Mouse (Mus musculus): ENCODE measurements at regions not wholly inside any gene's neighbourhood (a gene's known extent, or its start where the extent isn't known, plus 50 kb on each side); places are given as distances from the start of the nearest gene placed in this dataset.

GRCm38 (mm10) chr13:72958616-72959518 lies 301.4 kb upstream of the Irx4 start:
- ATAC-seq (ENCODE audit: low FRiP score, low TSS enrichment) (no peak), DNase-seq (ENCODE audit: low spot score) (peak; percentile 14)
- H3K4me1 ChIP-seq (replicated peaks; ENCODE audit: control insufficient read depth, insufficient read depth) = no peaks in the 10 kb centered on the region
- no peaks in the 10 kb centered on the region for H3K9me3 ChIP-seq (ENCODE audit: control insufficient read depth, low read length)
- no peaks in the 10 kb centered on the region for H3K36me3 ChIP-seq (ENCODE audit: control insufficient read depth, insufficient read depth, low read length)
- 22% methylated on average over 15 of the region's 15 CpGs for WGBS
- H3K27ac ChIP-seq (replicated peaks) = no peak overlapping the region
- no peak overlapping the region for H3K9ac ChIP-seq (ENCODE audit: low read length)
- H3K4me3 ChIP-seq (ENCODE audit: low read depth, low read length) = no peak overlapping the region
- no peak overlapping the region for H3K4me2 ChIP-seq (replicated peaks; ENCODE audit: low read depth)
- H3K27me3 ChIP-seq (ENCODE audit: control insufficient read depth, insufficient read depth, low read length) = no peaks in the 10 kb centered on the region
- TF ChIP-seq EP300 (optimal IDR thresholded peaks at IDR 0.05) = no peak
- TF ChIP-seq CTCF (IDR thresholded peaks at IDR 0.05; ENCODE audit: low read depth) = no peak

GRCm38 (mm10) chr13:72961291-72961690 lies 299.0 kb upstream of the Irx4 start:
- Histone ChIP-seq H3K9me3 (ENCODE audit: control insufficient read depth, low read length) (no peaks in the 10 kb centered on the region), H3K9ac (ENCODE audit: low read length) (no peak overlapping the region), H3K36me3 (ENCODE audit: control insufficient read depth, insufficient read depth, low read length) (no peaks in the 10 kb centered on the region), H3K4me1 (replicated peaks; ENCODE audit: control insufficient read depth, insufficient read depth) (no peaks in the 10 kb centered on the region), H3K4me2 (replicated peaks; ENCODE audit: low read depth) (no peak overlapping the region), H3K27me3 (ENCODE audit: control insufficient read depth, insufficient read depth, low read length) (no peaks in the 10 kb centered on the region), H3K4me3 (ENCODE audit: low read depth, low read length) (no peak overlapping the region), H3K27ac (replicated peaks) (no peak overlapping the region)
- DNase-seq (ENCODE audit: low spot score) = no peak
- no peak for ATAC-seq (ENCODE audit: low FRiP score, low TSS enrichment)
- no peak for TF ChIP-seq CTCF (IDR thresholded peaks at IDR 0.05; ENCODE audit: low read depth)
- no peak for TF ChIP-seq EP300 (optimal IDR thresholded peaks at IDR 0.05)
- 88% methylated on average over 3 of the region's 3 CpGs for WGBS

- no peak overlapping the region for H3K4me2 ChIP-seq (replicated peaks; ENCODE audit: low read depth)
Measured at GRCm38 (mm10) chr13:72972165-72972564, 288.1 kb upstream of the Irx4 start.

GRCm38 (mm10) chr13:72972894-72973293 lies 287.4 kb upstream of the Irx4 start:
- no peaks in the 10 kb centered on the region for H3K9me3 ChIP-seq (ENCODE audit: control insufficient read depth, low read length)
- no peaks in the 10 kb centered on the region for H3K27me3 ChIP-seq (ENCODE audit: control insufficient read depth, insufficient read depth, low read length)
- H3K4me3 ChIP-seq (ENCODE audit: low read depth, low read length) = no peak overlapping the region
- H3K36me3 ChIP-seq (ENCODE audit: control insufficient read depth, insufficient read depth, low read length) = no peaks in the 10 kb centered on the region
- ATAC-seq (ENCODE audit: low FRiP score, low TSS enrichment) (no peak), DNase-seq (ENCODE audit: low spot score) (no peak)
- H3K9ac ChIP-seq (ENCODE audit: low read length) = no peak overlapping the region
- no peak overlapping the region for H3K4me2 ChIP-seq (replicated peaks; ENCODE audit: low read depth)
- no peak for TF ChIP-seq EP300 (optimal IDR thresholded peaks at IDR 0.05)
- 43% methylated on average over 1 of the region's 1 CpGs for WGBS
- no peaks in the 10 kb centered on the region for H3K4me1 ChIP-seq (replicated peaks; ENCODE audit: control insufficient read depth, insufficient read depth)
- no peak overlapping the region for H3K27ac ChIP-seq (replicated peaks)

More at GRCm38 (mm10) chr13:72972165-72972564, 288.1 kb upstream of the Irx4 start:
- TF ChIP-seq CTCF (IDR thresholded peaks at IDR 0.05; ENCODE audit: low read depth) (no peak), EP300 (optimal IDR thresholded peaks at IDR 0.05) (no peak)
- Histone ChIP-seq H3K9me3 (ENCODE audit: control insufficient read depth, low read length) (no peaks in the 10 kb centered on the region), H3K4me3 (ENCODE audit: low read depth, low read length) (no peak overlapping the region), H3K27me3 (ENCODE audit: control insufficient read depth, insufficient read depth, low read length) (no peaks in the 10 kb centered on the region), H3K27ac (replicated peaks) (no peak overlapping the region), H3K4me1 (replicated peaks; ENCODE audit: control insufficient read depth, insufficient read depth) (no peaks in the 10 kb centered on the region), H3K9ac (ENCODE audit: low read length) (no peak overlapping the region), H3K36me3 (ENCODE audit: control insufficient read depth, insufficient read depth, low read length) (no peaks in the 10 kb centered on the region)
- WGBS = 69% methylated on average over 4 of the region's 4 CpGs
- no peak for DNase-seq (ENCODE audit: low spot score)
- ATAC-seq (ENCODE audit: low FRiP score, low TSS enrichment) = no peak

- Histone ChIP-seq H3K27me3 (ENCODE audit: control insufficient read depth, insufficient read depth, low read length) (no peaks in the 10 kb centered on the region), H3K4me1 (replicated peaks; ENCODE audit: control insufficient read depth, insufficient read depth) (no peaks in the 10 kb centered on the region), H3K9ac (ENCODE audit: low read length) (no peak overlapping the region), H3K9me3 (ENCODE audit: control insufficient read depth, low read length) (no peaks in the 10 kb centered on the region), H3K4me3 (ENCODE audit: low read depth, low read length) (no peak overlapping the region), H3K27ac (replicated peaks) (no peak overlapping the region), H3K36me3 (ENCODE audit: control insufficient read depth, insufficient read depth, low read length) (no peaks in the 10 kb centered on the region), H3K4me2 (replicated peaks; ENCODE audit: low read depth) (no peak overlapping the region)
- no peak for DNase-seq (ENCODE audit: low spot score)
- WGBS = 69% methylated on average over 6 of the region's 6 CpGs
- TF ChIP-seq EP300 (optimal IDR thresholded peaks at IDR 0.05) = no peak
- no peak for ATAC-seq (ENCODE audit: low FRiP score, low TSS enrichment)
Measured at GRCm38 (mm10) chr13:72977213-72977612, 283.1 kb upstream of the Irx4 start.

- TF ChIP-seq CTCF (IDR thresholded peaks at IDR 0.05; ENCODE audit: low read depth) (no peak), EP300 (optimal IDR thresholded peaks at IDR 0.05) (no peak)
- DNase-seq (ENCODE audit: low spot score) = no peak
- H3K27me3 ChIP-seq (ENCODE audit: control insufficient read depth, insufficient read depth, low read length) = no peaks in the 10 kb centered on the region
- WGBS = 72% methylated on average over 3 of the region's 3 CpGs
- no peak overlapping the region for H3K4me2 ChIP-seq (replicated peaks; ENCODE audit: low read depth)
- H3K27ac ChIP-seq (replicated peaks) = no peak overlapping the region
- no peaks in the 10 kb centered on the region for H3K36me3 ChIP-seq (ENCODE audit: control insufficient read depth, insufficient read depth, low read length)
- no peak overlapping the region for H3K4me3 ChIP-seq (ENCODE audit: low read depth, low read length)
- ATAC-seq (ENCODE audit: low FRiP score, low TSS enrichment) = no peak
- no peaks in the 10 kb centered on the region for H3K9me3 ChIP-seq (ENCODE audit: control insufficient read depth, low read length)
- H3K9ac ChIP-seq (ENCODE audit: low read length) = no peak overlapping the region
- no peaks in the 10 kb centered on the region for H3K4me1 ChIP-seq (replicated peaks; ENCODE audit: control insufficient read depth, insufficient read depth)
Measured at GRCm38 (mm10) chr13:72977971-72978370, 282.3 kb upstream of the Irx4 start.

All from stomach, postnatal 0 days (tissue).